Mouse (Mus musculus) thymus, adult 2 months (tissue): ENCODE measurements around the gene Cfap221.

ENCODE experiments used
- CTCF ChIP-seq: fragments of 200-500 bp; IDR thresholded peaks from 2 replicates; pipeline ENCODE4 v1.5.1; 2012; ENCODE audit warnings: mild to moderate bottlenecking, control low read depth, low read length, moderate library complexity, borderline replicate concordance; ENCODE audit not compliant: control insufficient read depth, poor library complexity, insufficient read depth; ENCODE audit errors: extremely low read depth
- POLR2A ChIP-seq: fragments of 200-500 bp; IDR thresholded peaks from 2 replicates; pipeline ENCODE4 v1.6.1; 2012; ENCODE audit warnings: mild to moderate bottlenecking, low read length, control low read depth, moderate library complexity; ENCODE audit not compliant: control insufficient read depth, poor library complexity, insufficient read depth; ENCODE audit errors: extremely low read depth

- TF ChIP-seq POLR2A (no peak), CTCF (no peak)
These were observed 21.9 kb downstream of the Cfap221 start for GRCm38 (mm10) chr1:119975141-119975540.
